Mouse (Mus musculus): ENCODE measurements at regions not wholly inside any gene's neighbourhood (a gene's known extent, or its start where the extent isn't known, plus 50 kb on each side); places are given as distances from the start of the nearest gene placed in this dataset.

- Histone ChIP-seq H3K27ac (ENCODE audit: insufficient read depth, low read depth) (no peak overlapping the region), H3K4me1 (ENCODE audit: control insufficient read depth in 1 of 2, insufficient read depth in 2 of 2) (peaks cover 0 to 13% of the 10 kb centered on the region in 2 experiments; a peak in 2 of 4 replicates), H3K9ac (ENCODE audit: insufficient read depth, low read depth) (no peak overlapping the region), H3K4me3 (replicated peaks in 1 of 3; ENCODE audit: low read depth in 2 of 3, low read length in 2 of 3, poor library complexity in 1 of 3) (no peak overlapping the region), H3K9me3 (replicated peaks; ENCODE audit: low read length) (peaks cover 3% of the 10 kb centered on the region), H3K36me3 (replicated peaks in 1 of 2; ENCODE audit: control insufficient read depth in 1 of 2, insufficient read depth in 1 of 2, low read length in 1 of 2) (no peaks in the 10 kb centered on the region), H3K4me2 (ENCODE audit: insufficient read depth, low read depth, poor library complexity, severe bottlenecking) (no peak overlapping the region), H3K79me2 (replicated peaks; ENCODE audit: control insufficient read depth, extremely low read depth, insufficient read depth, poor library complexity, severe bottlenecking) (no peaks in the 10 kb centered on the region), H3K27me3 (replicated peaks) (no peaks in the 10 kb centered on the region)
- in situ Hi-C loops (cut with MboI; ENCODE audit: low pct_ligation_motif_present, low pct_unique_long_range_greater_than_20kb, low sequenced_read_pairs), result no loop called here
- no peak for TF ChIP-seq PAX5 (IDR thresholded peaks at IDR 0.05; ENCODE audit: low read length)
- TF ChIP-seq USF2 (conservative IDR thresholded peaks at IDR 0.05; ENCODE audit: low read depth, low read length), result no peak
- TF ChIP-seq ZNF384 (IDR thresholded peaks at IDR 0.05; ENCODE audit: low read depth, low read length), result no peak
- TF ChIP-seq KAT2A (IDR thresholded peaks at IDR 0.05; ENCODE audit: insufficient replicate concordance, low read length), result no peak
- no peak for TF ChIP-seq E2F4 (IDR thresholded peaks at IDR 0.05; ENCODE audit: insufficient replicate concordance, low read depth, low read length)
- TF ChIP-seq SMC3 (IDR thresholded peaks at IDR 0.05; ENCODE audit: low read depth, low read length), result no peak
- no peak for TF ChIP-seq MAFK (IDR thresholded peaks at IDR 0.05; ENCODE audit: insufficient replicate concordance, low read length)
- TF ChIP-seq MYC (IDR thresholded peaks at IDR 0.05; ENCODE audit: low read depth, low read length), result no peak
- TF ChIP-seq IRF4 (IDR thresholded peaks at IDR 0.05; ENCODE audit: low read depth, low read length), result no peak
- no peak for TF ChIP-seq MXI1 (IDR thresholded peaks at IDR 0.05; ENCODE audit: low read depth, low read length)
- TF ChIP-seq RAD21 (IDR thresholded peaks at IDR 0.05; ENCODE audit: low read depth, low read length), result no peak
- no peak for TF ChIP-seq ETS1 (conservative IDR thresholded peaks at IDR 0.05; ENCODE audit: low read depth, low read length)
- no peak for TF ChIP-seq SIN3A (IDR thresholded peaks at IDR 0.05; ENCODE audit: low read length)
- TF ChIP-seq CHD2 (IDR thresholded peaks at IDR 0.05; ENCODE audit: low read length), result no peak
- TF ChIP-seq TBP (conservative IDR thresholded peaks at IDR 0.05; ENCODE audit: low read depth, low read length), result no peak
- no peak for TF ChIP-seq ZC3H11A (IDR thresholded peaks at IDR 0.05; ENCODE audit: low read depth, low read length)
- TF ChIP-seq ZMIZ1 (IDR thresholded peaks at IDR 0.05; ENCODE audit: low read depth, low read length), result no peak
- no peak for TF ChIP-seq UBTF (IDR thresholded peaks at IDR 0.05; ENCODE audit: low read depth, low read length)
- TF ChIP-seq NELFE (IDR thresholded peaks at IDR 0.05; ENCODE audit: low read depth, low read length), result no peak
- dilution Hi-C loops (cut with MboI; ENCODE audit: extremely low pct_ligation_motif_present, extremely low pct_unique_long_range_greater_than_20kb, low sequenced_read_pairs), result no loop called here
- DNase-seq (ENCODE audit: extremely low read depth), result no peak
Observed at GRCm38 (mm10) chr14:21902856-21903255, 54.1 kb upstream of the Comtd1 start.

DNA sequence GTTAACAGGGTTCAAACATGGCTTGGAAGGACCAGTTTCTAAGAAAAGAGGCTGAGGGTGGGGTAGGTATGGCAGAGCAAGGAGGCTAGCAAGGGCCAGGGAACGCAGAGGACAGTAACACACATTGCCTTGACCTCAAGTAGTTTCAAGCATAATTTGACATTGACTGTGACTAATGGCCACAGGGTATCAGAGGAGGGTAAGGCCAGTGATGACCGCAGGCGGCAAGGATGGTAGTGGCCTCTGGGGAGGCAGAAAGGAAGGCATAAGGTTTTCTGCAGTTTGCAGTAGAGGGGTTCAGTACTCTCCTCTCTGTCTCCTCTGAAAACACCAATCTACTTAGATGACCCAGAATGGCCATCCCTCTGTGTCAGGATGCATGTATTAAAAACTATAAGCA is 53.7 kb upstream of the Comtd1 start:
- Histone ChIP-seq H3K4me3 (replicated peaks in 1 of 3; ENCODE audit: low read depth in 2 of 3, low read length in 2 of 3, poor library complexity in 1 of 3) (no peak overlapping the region), H3K4me1 (ENCODE audit: control insufficient read depth in 1 of 2, insufficient read depth in 2 of 2) (peaks cover 0 to 13% of the 10 kb centered on the region in 2 experiments; a peak in 2 of 4 replicates), H3K9me3 (replicated peaks; ENCODE audit: low read length) (peaks cover 3% of the 10 kb centered on the region), H3K79me2 (replicated peaks; ENCODE audit: control insufficient read depth, extremely low read depth, insufficient read depth, poor library complexity, severe bottlenecking) (no peaks in the 10 kb centered on the region), H3K27ac (ENCODE audit: insufficient read depth, low read depth) (no peak overlapping the region), H3K36me3 (replicated peaks in 1 of 2; ENCODE audit: control insufficient read depth in 1 of 2, insufficient read depth in 1 of 2, low read length in 1 of 2) (no peaks in the 10 kb centered on the region), H3K4me2 (ENCODE audit: insufficient read depth, low read depth, poor library complexity, severe bottlenecking) (no peak overlapping the region), H3K27me3 (replicated peaks) (no peaks in the 10 kb centered on the region), H3K9ac (ENCODE audit: insufficient read depth, low read depth) (no peak overlapping the region)
- in situ Hi-C loops (cut with MboI; ENCODE audit: low pct_ligation_motif_present, low pct_unique_long_range_greater_than_20kb, low sequenced_read_pairs), result no loop called here
- DNase-seq (ENCODE audit: extremely low read depth), result no peak
- TF ChIP-seq ZMIZ1 (IDR thresholded peaks at IDR 0.05; ENCODE audit: low read depth, low read length) (no peak), JUND (conservative IDR thresholded peaks at IDR 0.05; ENCODE audit: low read depth, low read length) (no peak), CTCF (conservative IDR thresholded peaks at IDR 0.05 in 1 of 2, IDR thresholded peaks at IDR 0.05 in 1 of 2; ENCODE audit: low read depth in 2 of 2, low read length in 2 of 2) (no peak), SIN3A (IDR thresholded peaks at IDR 0.05; ENCODE audit: low read length) (no peak), CHD1 (IDR thresholded peaks at IDR 0.05; ENCODE audit: low read depth, low read length) (no peak), MEF2A (IDR thresholded peaks at IDR 0.05; ENCODE audit: borderline replicate concordance, low read depth, low read length) (no peak), ZNF384 (IDR thresholded peaks at IDR 0.05; ENCODE audit: low read depth, low read length) (no peak), RCOR1 (conservative IDR thresholded peaks at IDR 0.05; ENCODE audit: low read depth, low read length) (no peak), HCFC1 (IDR thresholded peaks at IDR 0.05; ENCODE audit: low read depth, low read length) (no peak), PAX5 (IDR thresholded peaks at IDR 0.05; ENCODE audit: low read length) (no peak)
- dilution Hi-C loops (cut with MboI; ENCODE audit: extremely low pct_ligation_motif_present, extremely low pct_unique_long_range_greater_than_20kb, low sequenced_read_pairs), result no loop called here

All from CH12.LX (cell line).